Mouse (Mus musculus) limb, embryonic 12.5 days (tissue): ENCODE data around the gene Nif3l1. TPM values are rescaled to one million over a fixed set of nuclear protein-coding genes. Genes with fewer than 3 reads are reported as not detected.

ENCODE experiments used
- ATAC-seq: fragments of 200-750 bp; cut with Nextera tagmentation; 2 replicates; pipeline ENCODE4 v1.8.0; 2017; ENCODE audit warnings: low read depth, moderate TSS enrichment; ENCODE audit not compliant: insufficient number of reproducible peaks, insufficient read depth, low FRiP score, low TSS enrichment
- H3K27ac ChIP-seq: fragments of 300-500 bp; sonication (generic); 2 replicates; pipeline ENCODE4 v1.5.1; 2016; ENCODE audit warnings: mild to moderate bottlenecking, moderate library complexity
- H3K27me3 ChIP-seq: fragments of 300-500 bp; sonication (generic); 2 replicates; pipeline ENCODE4 v1.6.1; 2016; ENCODE audit warnings: mild to moderate bottlenecking, moderate library complexity
- H3K36me3 ChIP-seq: fragments of 300-500 bp; sonication (generic); 2 replicates; pipeline ENCODE4 v1.6.1; 2016; ENCODE audit warnings: mild to moderate bottlenecking, moderate library complexity
- H3K4me1 ChIP-seq: fragments of 300-500 bp; sonication (generic); replicated peaks from 2 replicates; pipeline ENCODE4 v1.6.1; 2016
- H3K4me2 ChIP-seq: fragments of 300-500 bp; sonication (generic); 2 replicates; pipeline ENCODE4 v1.6.1; 2016; ENCODE audit warnings: mild to moderate bottlenecking, moderate library complexity
- H3K4me3 ChIP-seq: fragments of 300-500 bp; sonication (generic); replicated peaks from 2 replicates; pipeline ENCODE4 v1.5.1; 2016; ENCODE audit warnings: mild to moderate bottlenecking
- H3K9ac ChIP-seq: fragments of 300-500 bp; sonication (generic); replicated peaks from 2 replicates; pipeline ENCODE4 v1.6.1; 2016; ENCODE audit warnings: mild to moderate bottlenecking, moderate library complexity
- H3K9me3 ChIP-seq: fragments of 300-500 bp; sonication (generic); 2 replicates; pipeline ENCODE4 v1.6.1; 2016; ENCODE audit warnings: mild to moderate bottlenecking, moderate library complexity
- WGBS: fragments of 180-500 bp; shearing (Covaris S2); methylation state at CpG from one replicate; pipeline ENCODE4 v1.1.7; 2016; 5-methylcytosine and 5-hydroxymethylcytosine counted together
- polyA plus RNA-seq: library from polyadenylated mRNA; unstranded; fragments of >200 nt; fragmentation: Nextera tagmentation; extraction: Ambion mirVana; gene quantifications from 2 replicates; pipeline ENCODE4 v1.2.1, GENCODE M21; 2016

The Nif3l1 gene
- polyA plus RNA-seq, 1 experiment from 2014 or later, result 59.6 TPM

- Histone ChIP-seq H3K27ac (no peak overlapping the region), H3K9me3 (no peaks in the 10 kb centered on the region), H3K27me3 (no peaks in the 10 kb centered on the region), H3K4me2 (no peak overlapping the region), H3K9ac (no peak overlapping the region), H3K4me3 (no peak overlapping the region), H3K36me3 (peaks cover 94% of the 10 kb centered on the region), H3K4me1 (no peaks in the 10 kb centered on the region)
- WGBS, result 91% methylated on average over 6 of the region's 6 CpGs
- no peak for ATAC-seq
Measured at GRCm38 (mm10) chr1:58454316-58454715, 9.4 kb downstream of the Nif3l1 start.

GRCm38 (mm10) chr1:58458175-58458574 is 13.2 kb downstream of the Nif3l1 start:
- no peak overlapping the region for H3K4me3 ChIP-seq
- H3K4me2 ChIP-seq, result no peak overlapping the region
- H3K4me1 ChIP-seq, result no peaks in the 10 kb centered on the region
- H3K9me3 ChIP-seq, result no peaks in the 10 kb centered on the region
- H3K36me3 ChIP-seq, result peaks cover 96% of the 10 kb centered on the region
- ATAC-seq, result no peak
- WGBS, result 81% methylated on average over 5 of the region's 5 CpGs
- H3K9ac ChIP-seq, result no peak overlapping the region
- no peak overlapping the region for H3K27ac ChIP-seq
- no peaks in the 10 kb centered on the region for H3K27me3 ChIP-seq

GRCm38 (mm10) chr1:58458867-58459266 is 13.9 kb downstream of the Nif3l1 start:
- Histone ChIP-seq H3K27me3 (no peaks in the 10 kb centered on the region), H3K27ac (no peak overlapping the region), H3K9me3 (no peaks in the 10 kb centered on the region), H3K9ac (no peak overlapping the region), H3K4me2 (no peak overlapping the region), H3K36me3 (peaks cover 96% of the 10 kb centered on the region), H3K4me1 (no peaks in the 10 kb centered on the region), H3K4me3 (no peak overlapping the region)
- ATAC-seq, result no peak
- WGBS, result 96% methylated on average over 2 of the region's 2 CpGs

GRCm38 (mm10) chr1:58460566-58460965 is 15.6 kb downstream of the Nif3l1 start:
- 95% methylated on average over 3 of the region's 3 CpGs for WGBS
- no peak for ATAC-seq
- no peak overlapping the region for H3K9ac ChIP-seq

GRCm38 (mm10) chr1:58463935-58464334 is 19.0 kb downstream of the Nif3l1 start:
- H3K27me3 ChIP-seq, result no peaks in the 10 kb centered on the region
- no peak overlapping the region for H3K4me3 ChIP-seq
- no peak for ATAC-seq
- H3K4me2 ChIP-seq, result no peak overlapping the region
- no peaks in the 10 kb centered on the region for H3K9me3 ChIP-seq
- peaks cover 87% of the 10 kb centered on the region for H3K36me3 ChIP-seq
- 95% methylated on average over 2 of the region's 2 CpGs for WGBS
- H3K9ac ChIP-seq, result no peak overlapping the region
- no peaks in the 10 kb centered on the region for H3K4me1 ChIP-seq
- H3K27ac ChIP-seq, result no peak overlapping the region

More at GRCm38 (mm10) chr1:58460566-58460965, 15.6 kb downstream of the Nif3l1 start:
- no peaks in the 10 kb centered on the region for H3K27me3 ChIP-seq
- H3K9me3 ChIP-seq, result no peaks in the 10 kb centered on the region
- H3K4me3 ChIP-seq, result no peak overlapping the region
- no peak overlapping the region for H3K27ac ChIP-seq
- H3K4me2 ChIP-seq, result no peak overlapping the region
- peaks cover 95% of the 10 kb centered on the region for H3K36me3 ChIP-seq
- H3K4me1 ChIP-seq, result no peaks in the 10 kb centered on the region

GRCm38 (mm10) chr1:58465042-58465441 is 20.1 kb downstream of the Nif3l1 start:
- no peak overlapping the region for H3K4me3 ChIP-seq
- no peaks in the 10 kb centered on the region for H3K27me3 ChIP-seq
- peaks cover 87% of the 10 kb centered on the region for H3K36me3 ChIP-seq
- no peaks in the 10 kb centered on the region for H3K9me3 ChIP-seq
- H3K27ac ChIP-seq, result no peak overlapping the region
- H3K4me1 ChIP-seq, result no peaks in the 10 kb centered on the region
- H3K4me2 ChIP-seq, result no peak overlapping the region
- WGBS, result 87% methylated on average over 4 of the region's 4 CpGs
- no peak overlapping the region for H3K9ac ChIP-seq
- no peak for ATAC-seq

- Histone ChIP-seq H3K27ac (no peak overlapping the region), H3K4me1 (no peaks in the 10 kb centered on the region), H3K4me3 (no peak overlapping the region), H3K4me2 (no peak overlapping the region), H3K27me3 (no peaks in the 10 kb centered on the region), H3K36me3 (peaks cover 87% of the 10 kb centered on the region), H3K9ac (no peak overlapping the region), H3K9me3 (no peaks in the 10 kb centered on the region)
- no peak for ATAC-seq
- 96% methylated on average over 4 of the region's 4 CpGs for WGBS
Measured at GRCm38 (mm10) chr1:58465561-58465960, 20.6 kb downstream of the Nif3l1 start.

- no peak overlapping the region for H3K9ac ChIP-seq
- H3K4me3 ChIP-seq, result no peak overlapping the region
- no peak overlapping the region for H3K4me2 ChIP-seq
- peaks cover 86% of the 10 kb centered on the region for H3K36me3 ChIP-seq
- no peak for ATAC-seq
- 97% methylated on average over 8 of the region's 8 CpGs for WGBS
- H3K27ac ChIP-seq, result no peak overlapping the region
- H3K9me3 ChIP-seq, result no peaks in the 10 kb centered on the region
- H3K27me3 ChIP-seq, result no peaks in the 10 kb centered on the region
- H3K4me1 ChIP-seq, result no peaks in the 10 kb centered on the region
Measured at GRCm38 (mm10) chr1:58475662-58476061, 30.7 kb downstream of the Nif3l1 start.

GRCm38 (mm10) chr1:58482647-58483046 is 37.7 kb downstream of the Nif3l1 start:
- 90% methylated on average over 4 of the region's 4 CpGs for WGBS
- no peak overlapping the region for H3K4me3 ChIP-seq
- no peak overlapping the region for H3K9ac ChIP-seq
- H3K9me3 ChIP-seq, result no peaks in the 10 kb centered on the region
- H3K4me1 ChIP-seq, result no peaks in the 10 kb centered on the region
- no peaks in the 10 kb centered on the region for H3K27me3 ChIP-seq
- no peak overlapping the region for H3K27ac ChIP-seq
- H3K36me3 ChIP-seq, result peaks cover 85% of the 10 kb centered on the region
- ATAC-seq, result no peak
- H3K4me2 ChIP-seq, result no peak overlapping the region

- no peak overlapping the region for H3K9ac ChIP-seq
- H3K9me3 ChIP-seq, result no peaks in the 10 kb centered on the region
- H3K4me1 ChIP-seq, result no peaks in the 10 kb centered on the region
- no peak overlapping the region for H3K4me2 ChIP-seq
- peaks cover 90% of the 10 kb centered on the region for H3K36me3 ChIP-seq
- 94% methylated on average over 6 of the region's 6 CpGs for WGBS
- H3K27ac ChIP-seq, result no peak overlapping the region
- H3K27me3 ChIP-seq, result no peaks in the 10 kb centered on the region
- ATAC-seq, result no peak
- H3K4me3 ChIP-seq, result no peak overlapping the region
Measured at GRCm38 (mm10) chr1:58495603-58496002, 50.7 kb downstream of the Nif3l1 start.

GRCm38 (mm10) chr1:58497678-58498077 is 52.7 kb downstream of the Nif3l1 start:
- no peaks in the 10 kb centered on the region for H3K9me3 ChIP-seq
- H3K4me1 ChIP-seq, result no peaks in the 10 kb centered on the region
- H3K27ac ChIP-seq, result no peak overlapping the region
- H3K36me3 ChIP-seq, result peaks cover 73% of the 10 kb centered on the region
- no peak overlapping the region for H3K4me3 ChIP-seq
- no peak overlapping the region for H3K4me2 ChIP-seq
- no peak for ATAC-seq
- no peaks in the 10 kb centered on the region for H3K27me3 ChIP-seq
- WGBS, result 93% methylated on average over 4 of the region's 4 CpGs
- no peak overlapping the region for H3K9ac ChIP-seq

- Histone ChIP-seq H3K9ac (no peak overlapping the region), H3K4me1 (peaks cover 7% of the 10 kb centered on the region), H3K4me3 (no peak overlapping the region), H3K4me2 (no peak overlapping the region), H3K27me3 (no peaks in the 10 kb centered on the region), H3K27ac (no peak overlapping the region), H3K9me3 (no peaks in the 10 kb centered on the region), H3K36me3 (peaks cover 63% of the 10 kb centered on the region)
- no peak for ATAC-seq
- 91% methylated on average over 1 of the region's 1 CpGs for WGBS
Measured at GRCm38 (mm10) chr1:58498758-58499157, 53.8 kb downstream of the Nif3l1 start.
